Mouse (Mus musculus): ENCODE results near the gene Shisa4. TPM values are rescaled to one million over a fixed set of nuclear protein-coding genes. Genes with fewer than 3 reads are reported as not detected.

The Shisa4 gene
- polyA plus RNA-seq, 1 experiment from 2014 or later = 25.0 TPM

DNA sequence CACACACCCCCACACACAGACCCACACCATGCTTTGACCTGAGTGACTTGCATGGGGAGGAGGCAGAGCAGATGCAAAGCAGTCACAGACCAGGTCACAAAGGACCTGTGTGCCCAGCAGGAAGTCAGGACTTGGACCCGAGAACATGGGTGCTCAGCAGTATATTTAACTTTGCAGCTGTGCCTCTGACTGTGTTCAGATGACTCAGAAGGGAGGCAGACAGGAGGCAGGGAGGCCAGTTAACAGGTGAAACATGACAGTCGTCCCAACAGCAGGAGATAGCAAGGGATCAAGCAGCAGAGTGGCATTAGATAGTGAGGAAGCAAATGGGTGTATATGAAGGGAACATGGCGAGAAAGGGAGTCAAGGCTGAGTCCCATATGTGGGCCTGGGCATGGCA lies 28.1 kb downstream of the Shisa4 start:
- H3K27ac ChIP-seq (replicated peaks) = peak overlapping the region; percentile 81
- no peak for TF ChIP-seq EP300 (optimal IDR thresholded peaks at IDR 0.05)
- TF ChIP-seq CTCF (IDR thresholded peaks at IDR 0.05; ENCODE audit: low read depth) = no peak
- no peak overlapping the region for H3K9ac ChIP-seq (ENCODE audit: low read length)
- H3K36me3 ChIP-seq (ENCODE audit: control insufficient read depth, insufficient read depth, low read length) = 0 out of 2 replicates have a peak, but pooled peaks cover 2% of the 10 kb centered on the region
- no peak overlapping the region; the same call in 1 of the 2 replicates for H3K4me2 ChIP-seq (replicated peaks; ENCODE audit: low read depth)
- DNase-seq (ENCODE audit: low spot score) = no peak
- no peaks in the 10 kb centered on the region for H3K9me3 ChIP-seq (ENCODE audit: control insufficient read depth, low read length)
- H3K27me3 ChIP-seq (ENCODE audit: control insufficient read depth, insufficient read depth, low read length) = no peaks in the 10 kb centered on the region
- peaks cover 7% of the 10 kb centered on the region for H3K4me1 ChIP-seq (replicated peaks; ENCODE audit: control insufficient read depth, insufficient read depth)
- ATAC-seq (ENCODE audit: low FRiP score, low TSS enrichment) = peak; percentile 24; the same call in 1 of the 2 replicates
- H3K4me3 ChIP-seq (ENCODE audit: low read depth, low read length) = no peak overlapping the region
- 70% methylated on average over 3 of the region's 3 CpGs for WGBS

DNA sequence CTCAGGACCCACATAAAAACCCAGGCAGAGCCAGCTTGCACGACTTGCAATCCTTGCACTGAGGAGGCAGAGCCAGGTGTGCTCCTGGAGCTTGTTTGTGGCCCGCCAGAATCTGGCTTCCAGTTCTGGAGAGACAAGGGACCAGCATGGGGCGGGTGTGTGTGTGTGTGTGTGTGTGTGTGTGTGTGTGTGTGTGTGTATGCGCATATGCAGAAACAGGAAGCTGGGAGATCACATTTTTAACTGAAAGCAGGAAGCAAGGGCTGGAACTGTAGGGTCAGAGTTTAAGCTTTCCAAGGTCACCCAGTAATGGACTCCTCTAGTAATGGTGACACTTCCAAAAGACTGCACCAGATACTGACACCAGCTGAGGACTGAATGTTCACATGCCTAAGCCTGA lies 31.0 kb downstream of the Shisa4 start:
- Histone ChIP-seq H3K36me3 (ENCODE audit: control insufficient read depth, insufficient read depth, low read length) (0 out of 2 replicates have a peak, but pooled peaks cover 2% of the 10 kb centered on the region), H3K9me3 (ENCODE audit: control insufficient read depth, low read length) (no peaks in the 10 kb centered on the region), H3K27me3 (ENCODE audit: control insufficient read depth, insufficient read depth, low read length) (no peaks in the 10 kb centered on the region), H3K4me3 (ENCODE audit: low read depth, low read length) (no peak overlapping the region), H3K27ac (replicated peaks) (no peak overlapping the region), H3K9ac (ENCODE audit: low read length) (no peak overlapping the region), H3K4me2 (replicated peaks; ENCODE audit: low read depth) (no peak overlapping the region), H3K4me1 (replicated peaks; ENCODE audit: control insufficient read depth, insufficient read depth) (peaks cover 7% of the 10 kb centered on the region)
- ATAC-seq (ENCODE audit: low FRiP score, low TSS enrichment) = no peak
- WGBS = 55% methylated on average over 4 of the region's 4 CpGs
- TF ChIP-seq EP300 (optimal IDR thresholded peaks at IDR 0.05) = no peak
- TF ChIP-seq CTCF (IDR thresholded peaks at IDR 0.05; ENCODE audit: low read depth) = no peak
- DNase-seq (ENCODE audit: low spot score) = no peak

DNA sequence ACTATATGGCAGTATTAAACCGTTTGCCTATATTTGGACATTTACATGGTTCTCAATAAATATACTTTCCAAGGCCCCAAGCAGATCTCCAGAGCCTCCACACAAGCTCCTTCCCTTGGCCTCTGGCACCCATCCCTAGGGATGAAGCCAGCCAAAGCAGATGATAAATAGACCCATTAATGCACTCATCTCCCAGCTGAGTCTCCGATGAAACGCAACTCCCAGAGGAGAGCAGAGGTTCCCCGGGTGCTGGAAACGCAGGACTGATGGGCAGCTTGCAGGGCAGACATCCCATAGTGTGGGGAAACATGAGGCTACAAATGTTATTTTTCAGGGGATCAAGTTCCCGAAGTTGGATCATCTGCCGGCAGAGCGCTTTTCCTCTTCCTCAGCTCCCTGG lies 33.1 kb downstream of the Shisa4 start:
- 51% methylated on average over 8 of the region's 8 CpGs for WGBS
- ATAC-seq (ENCODE audit: low FRiP score, low TSS enrichment) = peak; percentile 42; the same call in 1 of the 2 replicates

DNA sequence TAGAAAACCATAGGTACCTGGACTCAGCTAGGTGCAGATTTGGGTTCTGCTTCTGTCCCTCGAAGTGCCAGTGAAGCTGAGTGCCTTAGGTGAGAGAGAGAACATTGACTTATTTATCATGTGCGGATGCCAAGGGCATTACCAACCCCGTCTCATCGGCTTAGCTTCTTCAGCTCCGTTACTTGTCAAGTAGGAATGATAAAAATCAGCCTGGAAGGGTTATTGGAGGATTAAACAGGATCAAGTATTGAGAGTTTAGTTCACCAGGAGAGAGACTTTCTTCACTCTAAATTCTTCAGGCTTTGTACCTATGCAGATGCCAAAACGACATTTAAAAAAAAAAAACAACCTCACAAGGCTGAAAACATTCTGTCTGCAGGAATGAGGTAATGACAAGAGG lies 44.5 kb downstream of the Shisa4 start:
- TF ChIP-seq CTCF (IDR thresholded peaks at IDR 0.05; ENCODE audit: low read depth) = no peak
- TF ChIP-seq EP300 (optimal IDR thresholded peaks at IDR 0.05) = no peak
- 48% methylated on average over 6 of the region's 6 CpGs for WGBS
- no peaks in the 10 kb centered on the region for H3K27me3 ChIP-seq (ENCODE audit: control insufficient read depth, insufficient read depth, low read length)
- H3K4me3 ChIP-seq (ENCODE audit: low read depth, low read length) = no peak overlapping the region
- DNase-seq (ENCODE audit: low spot score) (no peak), ATAC-seq (ENCODE audit: low FRiP score, low TSS enrichment) (no peak)
- H3K9me3 ChIP-seq (ENCODE audit: control insufficient read depth, low read length) = no peaks in the 10 kb centered on the region
- H3K9ac ChIP-seq (ENCODE audit: low read length) = no peak overlapping the region
- H3K36me3 ChIP-seq (ENCODE audit: control insufficient read depth, insufficient read depth, low read length) = no peaks in the 10 kb centered on the region
- H3K27ac ChIP-seq (replicated peaks) = no peak overlapping the region
- H3K4me1 ChIP-seq (replicated peaks; ENCODE audit: control insufficient read depth, insufficient read depth) = no peaks in the 10 kb centered on the region
- H3K4me2 ChIP-seq (replicated peaks; ENCODE audit: low read depth) = no peak overlapping the region; the same call in 1 of the 2 replicates

More for the DNA sequence above, 33.1 kb downstream of the Shisa4 start:
- H3K4me2 ChIP-seq (replicated peaks; ENCODE audit: low read depth) = 0 out of 2 replicates have a peak overlapping the region, but pooled peaks have one; percentile 11
- DNase-seq (ENCODE audit: low spot score) = no peak
- H3K27ac ChIP-seq (replicated peaks) = peak overlapping the region; percentile 56
- H3K4me3 ChIP-seq (ENCODE audit: low read depth, low read length) = no peak overlapping the region
- H3K27me3 ChIP-seq (ENCODE audit: control insufficient read depth, insufficient read depth, low read length) = no peaks in the 10 kb centered on the region
- H3K9me3 ChIP-seq (ENCODE audit: control insufficient read depth, low read length) = no peaks in the 10 kb centered on the region
- no peaks in the 10 kb centered on the region for H3K4me1 ChIP-seq (replicated peaks; ENCODE audit: control insufficient read depth, insufficient read depth)
- no peak for TF ChIP-seq CTCF (IDR thresholded peaks at IDR 0.05; ENCODE audit: low read depth)
- no peak for TF ChIP-seq EP300 (optimal IDR thresholded peaks at IDR 0.05)
- no peak overlapping the region for H3K9ac ChIP-seq (ENCODE audit: low read length)
- 0 out of 2 replicates have a peak, but pooled peaks cover 2% of the 10 kb centered on the region for H3K36me3 ChIP-seq (ENCODE audit: control insufficient read depth, insufficient read depth, low read length)

DNA sequence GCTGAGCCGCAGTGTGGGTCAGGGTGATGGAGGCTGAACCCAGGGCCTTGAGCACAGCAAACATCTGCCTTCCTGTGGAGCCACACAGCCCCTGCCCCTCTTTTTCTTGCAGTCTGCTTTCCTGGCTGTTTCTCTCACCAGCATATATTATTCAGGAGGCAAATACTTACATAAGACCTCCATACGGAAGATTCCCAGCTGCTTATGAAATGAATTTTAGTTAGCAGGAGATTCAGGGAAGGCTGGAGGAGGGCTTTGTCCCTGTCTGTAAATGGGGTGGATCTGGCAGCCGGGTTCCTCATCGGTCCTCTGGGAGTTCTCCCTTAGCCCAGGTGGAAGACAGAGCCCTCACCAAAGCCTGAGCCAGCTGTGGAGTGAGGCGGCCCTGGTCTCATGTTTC lies 46.7 kb downstream of the Shisa4 start:
- DNase-seq (ENCODE audit: low spot score) (no peak), ATAC-seq (ENCODE audit: low FRiP score, low TSS enrichment) (no peak)
- H3K27me3 ChIP-seq (ENCODE audit: control insufficient read depth, insufficient read depth, low read length) = no peaks in the 10 kb centered on the region
- 0 out of 2 replicates have a peak overlapping the region, but pooled peaks have one; percentile 27 for H3K9ac ChIP-seq (ENCODE audit: low read length)
- TF ChIP-seq EP300 (optimal IDR thresholded peaks at IDR 0.05) (no peak), CTCF (IDR thresholded peaks at IDR 0.05; ENCODE audit: low read depth) (no peak)
- no peaks in the 10 kb centered on the region for H3K36me3 ChIP-seq (ENCODE audit: control insufficient read depth, insufficient read depth, low read length)
- WGBS = 54% methylated on average over 5 of the region's 5 CpGs
- no peak overlapping the region for H3K27ac ChIP-seq (replicated peaks)
- H3K4me2 ChIP-seq (replicated peaks; ENCODE audit: low read depth) = peak overlapping the region; percentile 49
- H3K4me3 ChIP-seq (ENCODE audit: low read depth, low read length) = no peak overlapping the region
- H3K9me3 ChIP-seq (ENCODE audit: control insufficient read depth, low read length) = no peaks in the 10 kb centered on the region
- H3K4me1 ChIP-seq (replicated peaks; ENCODE audit: control insufficient read depth, insufficient read depth) = no peaks in the 10 kb centered on the region

DNA sequence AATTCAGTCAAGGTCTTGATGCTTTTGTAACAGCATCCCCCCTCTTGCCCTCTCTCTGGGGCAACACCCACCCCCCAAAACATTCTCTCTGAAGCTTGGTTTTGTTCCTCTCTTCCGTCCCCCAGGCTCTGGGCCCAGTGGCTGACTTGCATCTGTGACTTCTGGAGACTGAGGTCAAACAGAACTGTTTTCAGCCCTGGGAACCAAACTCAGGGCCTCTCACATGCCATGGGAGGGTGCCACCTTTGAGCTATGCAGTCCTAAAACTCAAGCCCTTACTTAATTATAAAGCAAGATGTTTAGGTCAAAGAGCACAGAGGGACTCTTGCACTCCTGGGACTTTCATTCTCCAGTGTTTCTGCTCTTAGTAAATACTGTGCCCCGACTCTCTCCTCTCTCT lies 49.1 kb downstream of the Shisa4 start:
- H3K9me3 ChIP-seq (ENCODE audit: control insufficient read depth, low read length) = no peaks in the 10 kb centered on the region
- DNase-seq (ENCODE audit: low spot score) = no peak
- peak overlapping the region; percentile 69 for H3K9ac ChIP-seq (ENCODE audit: low read length)
- WGBS = 51% methylated on average over 2 of the region's 2 CpGs
- no peaks in the 10 kb centered on the region for H3K36me3 ChIP-seq (ENCODE audit: control insufficient read depth, insufficient read depth, low read length)
- peak overlapping the region; percentile 49 for H3K4me2 ChIP-seq (replicated peaks; ENCODE audit: low read depth)
- TF ChIP-seq CTCF (IDR thresholded peaks at IDR 0.05; ENCODE audit: low read depth) (no peak), EP300 (optimal IDR thresholded peaks at IDR 0.05) (no peak)
- no peak for ATAC-seq (ENCODE audit: low FRiP score, low TSS enrichment)
- peak overlapping the region; percentile 90; the same call in 1 of the 2 replicates for H3K27ac ChIP-seq (replicated peaks)
- H3K27me3 ChIP-seq (ENCODE audit: control insufficient read depth, insufficient read depth, low read length) = no peaks in the 10 kb centered on the region
- peak overlapping the region; percentile 45 for H3K4me3 ChIP-seq (ENCODE audit: low read depth, low read length)
- H3K4me1 ChIP-seq (replicated peaks; ENCODE audit: control insufficient read depth, insufficient read depth) = no peaks in the 10 kb centered on the region

All from stomach, postnatal 0 days (tissue).